Mouse (Mus musculus) MEL-GATA-1-ER (cell line): ENCODE measurements at regions not wholly inside any gene's neighbourhood (a gene's known extent, or its start where the extent isn't known, plus 50 kb on each side); places are given as distances from the start of the nearest gene placed in this dataset.

Source experiments
- DNase-seq: peaks from one replicate; pipeline ENCODE4 v3.0.0-alpha.2; 2012; ENCODE audit warnings: low read depth; ENCODE audit errors: extremely low read depth

DNA sequence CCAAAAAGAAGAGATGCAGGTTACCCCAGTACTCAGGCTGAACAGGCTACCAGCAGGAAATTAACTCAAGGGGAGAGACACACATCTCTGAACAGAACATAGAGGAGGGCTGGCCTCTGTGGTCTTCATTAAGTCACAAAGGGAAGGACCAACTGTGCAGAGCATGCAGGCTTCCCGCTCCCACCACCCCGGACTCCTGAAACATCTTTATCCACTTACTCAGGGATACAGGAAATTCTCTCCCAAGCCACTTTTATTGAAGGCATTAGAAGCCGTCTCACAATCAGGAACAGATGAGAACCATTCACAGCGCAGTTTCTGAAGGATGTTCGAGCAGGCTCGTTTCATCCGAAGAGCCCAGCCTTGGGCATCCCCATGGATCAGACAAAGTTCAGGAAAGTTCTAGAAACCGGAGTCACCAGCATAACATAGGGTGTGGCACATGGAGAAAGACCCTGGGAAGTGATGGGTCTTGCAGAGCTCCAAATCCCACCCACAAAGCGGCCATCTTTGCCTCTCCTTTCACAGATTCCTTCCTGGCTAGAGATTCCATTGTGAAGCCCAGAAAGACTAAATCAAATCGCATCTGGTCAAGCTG, 55.9 kb upstream of the Zbtb40 start:
- no peak for DNase-seq

DNA sequence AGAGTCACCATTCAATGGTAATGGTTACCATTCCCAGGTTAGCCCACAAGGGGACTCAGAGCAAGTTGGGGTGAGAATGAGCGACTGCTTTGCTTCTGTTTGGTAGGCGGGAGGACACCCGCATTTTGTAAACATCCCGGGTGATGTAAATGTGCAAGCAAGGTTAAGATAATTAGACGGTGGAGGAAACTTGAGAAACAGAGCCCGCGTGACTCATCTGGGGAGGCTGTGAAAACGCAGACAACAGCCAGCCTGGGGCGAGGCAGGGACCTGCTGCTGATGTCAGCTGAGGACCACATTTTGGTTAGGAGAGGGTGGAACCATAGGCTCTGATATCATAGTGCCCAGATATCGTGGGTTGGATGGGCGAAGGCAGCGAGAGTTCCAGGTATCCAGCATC, 52.6 kb upstream of the Zbtb40 start:
- DNase-seq = no peak

DNA sequence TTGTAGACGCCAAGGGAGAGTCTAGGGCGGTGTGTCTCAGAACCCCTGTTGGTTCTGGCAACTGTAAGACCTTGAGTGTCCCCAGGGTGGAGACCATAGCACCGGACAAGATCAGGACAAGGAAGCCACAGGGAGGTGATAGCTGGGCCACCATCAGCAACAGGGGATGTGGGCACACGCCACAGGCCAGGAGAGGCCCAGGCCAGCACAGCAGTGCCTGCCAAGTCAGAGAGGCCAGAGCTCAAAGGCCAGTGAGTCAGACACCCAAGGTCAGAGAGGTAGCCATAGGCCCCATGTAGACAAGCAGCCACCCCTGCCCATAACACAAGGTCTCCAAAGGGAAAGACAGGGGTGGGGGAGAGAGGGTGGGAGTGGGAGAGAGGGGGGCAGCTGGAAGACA, 52.2 kb upstream of the Zbtb40 start:
- DNase-seq = no peak
